Mouse (Mus musculus): ENCODE data around the gene Pafah2. TPM values are rescaled to one million over a fixed set of nuclear protein-coding genes. Genes with fewer than 3 reads are reported as not detected.

Gene Pafah2
- polyA plus RNA-seq, 1 experiment from 2014 or later: 16.8 TPM

DNA sequence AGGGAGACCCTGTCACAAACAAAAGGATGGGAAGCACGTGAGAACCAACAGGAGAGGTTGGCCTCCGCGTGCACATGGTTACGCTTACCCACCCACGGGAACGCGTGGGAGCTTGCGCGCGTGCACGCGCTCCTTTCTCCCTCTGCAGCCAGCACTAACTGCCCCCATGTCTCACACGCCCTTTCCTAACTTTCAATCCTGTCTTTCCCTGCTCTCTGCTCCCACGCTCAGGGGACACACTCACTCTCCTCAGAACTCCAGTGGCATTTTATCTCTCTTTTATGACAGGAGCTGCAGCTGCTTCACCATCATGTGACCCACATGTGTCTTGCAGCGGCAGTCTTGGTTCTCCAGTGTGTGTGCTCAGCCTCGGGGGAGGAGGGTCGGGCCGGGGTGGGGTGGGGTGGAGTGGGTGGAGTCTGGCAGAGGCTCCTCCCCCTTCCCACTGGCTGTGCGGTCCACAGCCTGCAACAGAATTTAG is 5.1 kb downstream of the Pafah2 start:
- ATAC-seq (ENCODE audit: low FRiP score, low TSS enrichment) (peak; percentile 40; the same call in 1 of the 2 replicates), DNase-seq (ENCODE audit: low spot score) (peak; percentile 76)
- Histone ChIP-seq H3K9ac (ENCODE audit: low read length) (peak overlapping the region; percentile 31; the same call in 1 of the 2 replicates), H3K9me3 (ENCODE audit: control insufficient read depth, low read length) (no peaks in the 10 kb centered on the region), H3K4me1 (replicated peaks; ENCODE audit: control insufficient read depth, insufficient read depth) (peaks cover 3% of the 10 kb centered on the region; the same call in 1 of the 2 replicates), H3K36me3 (ENCODE audit: control insufficient read depth, insufficient read depth, low read length) (no peaks in the 10 kb centered on the region; the same call in 1 of the 2 replicates), H3K4me3 (ENCODE audit: low read depth, low read length) (peak overlapping the region; percentile 29), H3K4me2 (replicated peaks; ENCODE audit: low read depth) (peak overlapping the region; percentile 63), H3K27ac (replicated peaks) (peak overlapping the region; percentile 35; the same call in 1 of the 2 replicates), H3K27me3 (ENCODE audit: control insufficient read depth, insufficient read depth, low read length) (no peaks in the 10 kb centered on the region)
- no peak for TF ChIP-seq EP300 (optimal IDR thresholded peaks at IDR 0.05)
- no peak for TF ChIP-seq CTCF (IDR thresholded peaks at IDR 0.05; ENCODE audit: low read depth)
- WGBS: 8% methylated on average over 19 of the region's 19 CpGs

DNA sequence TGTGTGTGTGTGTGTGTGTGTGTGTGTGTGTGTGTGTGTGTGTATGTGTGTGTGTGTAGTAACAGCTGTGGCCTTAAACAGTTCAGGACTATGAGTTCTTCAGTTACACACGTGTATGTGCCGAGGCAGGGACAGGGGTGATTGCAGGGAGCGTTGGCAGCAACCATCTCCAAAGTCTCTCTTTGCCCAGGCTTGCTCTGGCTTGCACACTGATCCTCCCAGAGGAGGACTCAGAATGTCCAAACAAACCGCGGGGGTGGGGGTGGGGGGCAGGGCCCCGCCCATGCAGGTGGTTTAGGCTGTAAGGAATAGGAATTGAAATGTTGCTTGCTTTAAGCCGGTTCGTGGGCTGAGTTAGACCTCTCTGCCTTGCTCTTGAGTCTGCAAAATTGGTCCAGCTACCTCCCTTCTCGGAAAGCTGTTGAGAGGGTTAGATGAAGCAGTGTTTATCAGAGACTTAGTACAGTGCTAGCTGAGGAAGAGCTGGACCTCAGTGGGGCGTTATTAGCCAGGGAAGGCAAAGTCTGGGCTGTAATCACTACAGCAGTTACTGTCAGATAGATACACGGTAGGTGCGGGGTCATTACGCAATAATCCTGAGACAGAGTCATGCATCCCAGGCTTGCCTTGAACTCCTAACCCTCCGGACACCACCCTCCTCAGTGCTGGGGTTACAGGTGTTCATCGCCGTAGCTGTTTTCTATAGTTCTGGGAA is 5.9 kb downstream of the Pafah2 start:
- H3K27ac ChIP-seq (replicated peaks): no peak overlapping the region
- WGBS: 47% methylated on average over 16 of the region's 16 CpGs
- no peaks in the 10 kb centered on the region; the same call in 1 of the 2 replicates for H3K36me3 ChIP-seq (ENCODE audit: control insufficient read depth, insufficient read depth, low read length)
- H3K4me3 ChIP-seq (ENCODE audit: low read depth, low read length): no peak overlapping the region
- H3K4me1 ChIP-seq (replicated peaks; ENCODE audit: control insufficient read depth, insufficient read depth): peaks cover 3% of the 10 kb centered on the region; the same call in 1 of the 2 replicates
- ATAC-seq (ENCODE audit: low FRiP score, low TSS enrichment) (no peak), DNase-seq (ENCODE audit: low spot score) (no peak)
- H3K4me2 ChIP-seq (replicated peaks; ENCODE audit: low read depth): peak overlapping the region; percentile 63
- no peak overlapping the region for H3K9ac ChIP-seq (ENCODE audit: low read length)
- no peak for TF ChIP-seq EP300 (optimal IDR thresholded peaks at IDR 0.05)
- H3K27me3 ChIP-seq (ENCODE audit: control insufficient read depth, insufficient read depth, low read length): no peaks in the 10 kb centered on the region
- H3K9me3 ChIP-seq (ENCODE audit: control insufficient read depth, low read length): no peaks in the 10 kb centered on the region

DNA sequence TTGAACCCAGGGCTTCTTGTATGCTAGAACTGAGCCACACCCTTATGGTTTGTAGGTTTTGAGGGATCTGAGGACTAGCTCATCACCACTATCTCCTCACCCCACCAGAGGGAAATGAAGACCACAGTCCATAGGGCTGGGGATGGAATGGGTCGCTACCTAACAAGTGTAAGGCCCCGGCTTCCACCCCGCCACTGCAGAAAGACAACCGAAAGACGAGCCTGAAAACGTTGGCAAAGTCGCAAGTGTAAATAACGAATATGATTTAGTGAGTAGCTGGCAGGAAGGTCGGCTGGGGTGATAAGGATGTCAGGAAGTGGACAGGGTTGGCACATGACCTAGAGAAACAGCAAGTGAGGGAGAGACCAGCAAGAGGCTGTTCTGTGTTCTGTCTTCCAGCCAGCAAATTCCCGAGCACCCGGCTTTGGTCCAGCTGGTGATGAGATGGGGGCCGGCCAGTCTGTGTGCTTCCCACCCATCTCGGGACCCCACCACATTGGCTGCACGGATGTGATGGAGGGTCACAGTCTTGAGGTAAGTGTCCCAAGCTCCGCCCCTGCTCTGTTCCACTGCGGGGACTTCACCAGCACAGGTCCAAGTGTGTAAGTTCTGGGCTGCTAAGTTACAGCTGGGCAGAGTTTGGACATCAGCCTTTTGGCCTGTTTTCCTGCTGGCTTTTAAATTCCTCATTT is 6.6 kb downstream of the Pafah2 start:
- H3K9ac ChIP-seq (ENCODE audit: low read length): no peak overlapping the region
- H3K4me3 ChIP-seq (ENCODE audit: low read depth, low read length): no peak overlapping the region
- DNase-seq (ENCODE audit: low spot score) (peak; percentile 31), ATAC-seq (ENCODE audit: low FRiP score, low TSS enrichment) (peak; percentile 30; the same call in 1 of the 2 replicates)
- peak overlapping the region; percentile 17; the same call in 1 of the 2 replicates for H3K4me2 ChIP-seq (replicated peaks; ENCODE audit: low read depth)
- 47% methylated on average over 16 of the region's 16 CpGs for WGBS
- no peaks in the 10 kb centered on the region; the same call in 1 of the 2 replicates for H3K36me3 ChIP-seq (ENCODE audit: control insufficient read depth, insufficient read depth, low read length)
- TF ChIP-seq CTCF (IDR thresholded peaks at IDR 0.05; ENCODE audit: low read depth) (no peak), EP300 (optimal IDR thresholded peaks at IDR 0.05) (no peak)
- no peaks in the 10 kb centered on the region for H3K27me3 ChIP-seq (ENCODE audit: control insufficient read depth, insufficient read depth, low read length)
- H3K27ac ChIP-seq (replicated peaks): no peak overlapping the region
- no peaks in the 10 kb centered on the region for H3K9me3 ChIP-seq (ENCODE audit: control insufficient read depth, low read length)
- peaks cover 3% of the 10 kb centered on the region; the same call in 1 of the 2 replicates for H3K4me1 ChIP-seq (replicated peaks; ENCODE audit: control insufficient read depth, insufficient read depth)

- Histone ChIP-seq H3K36me3 (ENCODE audit: control insufficient read depth, insufficient read depth, low read length) (no peaks in the 10 kb centered on the region; the same call in 1 of the 2 replicates), H3K4me2 (replicated peaks; ENCODE audit: low read depth) (no peak overlapping the region), H3K9me3 (ENCODE audit: control insufficient read depth, low read length) (no peaks in the 10 kb centered on the region), H3K27ac (replicated peaks) (no peak overlapping the region), H3K27me3 (ENCODE audit: control insufficient read depth, insufficient read depth, low read length) (no peaks in the 10 kb centered on the region), H3K9ac (ENCODE audit: low read length) (no peak overlapping the region), H3K4me1 (replicated peaks; ENCODE audit: control insufficient read depth, insufficient read depth) (peaks cover 3% of the 10 kb centered on the region; the same call in 1 of the 2 replicates), H3K4me3 (ENCODE audit: low read depth, low read length) (no peak overlapping the region)
- 59% methylated on average over 7 of the region's 7 CpGs for WGBS
- TF ChIP-seq EP300 (optimal IDR thresholded peaks at IDR 0.05): no peak
- TF ChIP-seq CTCF (IDR thresholded peaks at IDR 0.05; ENCODE audit: low read depth): 0 out of 2 replicates have a peak, but pooled peaks have one; percentile 4
- ATAC-seq (ENCODE audit: low FRiP score, low TSS enrichment) (no peak), DNase-seq (ENCODE audit: low spot score) (no peak)
Measured at GRCm38 (mm10) chr4:134403721-134404120, 7.6 kb downstream of the Pafah2 start.

- DNase-seq (ENCODE audit: low spot score): no peak
- Histone ChIP-seq H3K27me3 (ENCODE audit: control insufficient read depth, insufficient read depth, low read length) (no peaks in the 10 kb centered on the region), H3K9me3 (ENCODE audit: control insufficient read depth, low read length) (no peaks in the 10 kb centered on the region), H3K4me2 (replicated peaks; ENCODE audit: low read depth) (no peak overlapping the region), H3K36me3 (ENCODE audit: control insufficient read depth, insufficient read depth, low read length) (peaks cover 4% of the 10 kb centered on the region), H3K4me1 (replicated peaks; ENCODE audit: control insufficient read depth, insufficient read depth) (no peaks in the 10 kb centered on the region), H3K4me3 (ENCODE audit: low read depth, low read length) (no peak overlapping the region), H3K9ac (ENCODE audit: low read length) (no peak overlapping the region), H3K27ac (replicated peaks) (no peak overlapping the region)
- TF ChIP-seq CTCF (IDR thresholded peaks at IDR 0.05; ENCODE audit: low read depth): peak; percentile 59
- no peak for TF ChIP-seq EP300 (optimal IDR thresholded peaks at IDR 0.05)
- ATAC-seq (ENCODE audit: low FRiP score, low TSS enrichment): no peak
- WGBS: 72% methylated on average over 5 of the region's 5 CpGs
Measured at GRCm38 (mm10) chr4:134409286-134409685, 13.2 kb downstream of the Pafah2 start.

Data from stomach, postnatal 0 days (tissue).